Mouse (Mus musculus) heart, adult 11 months (tissue): ENCODE results near the gene Hemgn.

Experiments
- DNase-seq: peaks from one replicate; pipeline ENCODE4 v3.0.0; 2022

Hemgn gene

DNA sequence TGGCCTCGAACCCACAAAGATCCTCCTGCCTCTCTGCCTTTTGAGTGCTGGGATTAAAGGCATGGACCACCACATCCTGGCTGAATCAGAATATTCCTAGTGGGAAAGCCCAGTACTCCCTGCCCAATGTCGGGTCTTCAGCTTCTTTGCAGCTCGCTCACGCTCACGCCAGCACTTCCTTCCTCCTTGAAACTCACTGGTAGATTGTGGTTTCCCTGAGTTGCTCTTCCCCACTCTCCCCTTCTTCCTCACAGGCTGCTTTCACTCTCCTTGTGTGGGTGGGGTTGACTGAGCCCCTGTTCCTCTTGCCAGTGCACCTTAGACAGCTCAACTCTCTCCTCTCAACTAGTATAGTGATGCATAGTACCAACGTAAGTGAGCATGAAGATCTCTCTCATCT is 1.8 kb downstream of the Hemgn start:
- DNase-seq = peak; percentile 94

- DNase-seq = no peak
These were observed 2.6 kb downstream of the Hemgn start for GRCm38 (mm10) chr4:46410677-46411076.

- DNase-seq = peak; percentile 71
These were observed 6.2 kb downstream of the Hemgn start for GRCm38 (mm10) chr4:46406966-46407703.

- peak; percentile 83 for DNase-seq
These were observed 9.1 kb downstream of the Hemgn start for GRCm38 (mm10) chr4:46404042-46404795.

- no peak for DNase-seq
These were observed 14.5 kb downstream of the Hemgn start for GRCm38 (mm10) chr4:46398839-46399238.

DNA sequence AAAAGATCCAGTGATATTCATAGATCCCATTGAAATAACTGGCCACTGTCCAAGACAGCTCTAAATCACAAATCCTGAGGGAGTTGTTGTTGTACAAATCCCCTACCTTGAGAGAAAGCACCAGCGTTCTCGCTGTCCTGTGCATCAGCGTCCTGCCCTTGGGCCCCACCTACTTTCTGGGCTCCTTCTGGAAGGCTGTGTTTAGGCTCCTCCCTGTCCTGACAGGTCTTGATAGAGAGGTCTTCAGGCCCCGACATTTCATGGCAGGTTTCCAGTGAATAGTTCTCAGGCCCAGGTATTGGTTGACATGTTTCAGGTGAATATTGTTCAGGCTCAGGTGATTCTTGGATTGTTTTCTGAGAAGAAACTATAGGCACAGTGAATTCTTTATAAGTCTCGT is 17.6 kb downstream of the Hemgn start:
- no peak for DNase-seq

DNA sequence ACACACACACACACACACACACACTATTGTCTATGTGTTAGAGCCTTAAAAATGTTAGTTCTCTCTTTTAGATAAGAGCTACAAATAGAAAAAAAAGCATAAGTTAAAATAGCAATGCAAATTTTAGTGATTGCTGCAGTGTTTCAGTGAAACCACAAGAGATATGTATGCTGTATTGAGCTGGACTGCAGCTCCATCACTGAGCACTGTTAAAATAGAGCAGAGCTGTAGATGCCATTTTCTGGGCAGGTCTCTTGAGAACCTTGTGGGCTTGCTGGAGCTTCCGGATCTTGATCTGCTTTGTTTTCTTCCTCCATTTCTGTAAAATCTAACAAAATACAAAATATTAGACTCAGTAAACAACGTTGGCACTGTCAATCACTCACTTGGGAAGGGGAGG is 18.9 kb downstream of the Hemgn start:
- DNase-seq = no peak

DNA sequence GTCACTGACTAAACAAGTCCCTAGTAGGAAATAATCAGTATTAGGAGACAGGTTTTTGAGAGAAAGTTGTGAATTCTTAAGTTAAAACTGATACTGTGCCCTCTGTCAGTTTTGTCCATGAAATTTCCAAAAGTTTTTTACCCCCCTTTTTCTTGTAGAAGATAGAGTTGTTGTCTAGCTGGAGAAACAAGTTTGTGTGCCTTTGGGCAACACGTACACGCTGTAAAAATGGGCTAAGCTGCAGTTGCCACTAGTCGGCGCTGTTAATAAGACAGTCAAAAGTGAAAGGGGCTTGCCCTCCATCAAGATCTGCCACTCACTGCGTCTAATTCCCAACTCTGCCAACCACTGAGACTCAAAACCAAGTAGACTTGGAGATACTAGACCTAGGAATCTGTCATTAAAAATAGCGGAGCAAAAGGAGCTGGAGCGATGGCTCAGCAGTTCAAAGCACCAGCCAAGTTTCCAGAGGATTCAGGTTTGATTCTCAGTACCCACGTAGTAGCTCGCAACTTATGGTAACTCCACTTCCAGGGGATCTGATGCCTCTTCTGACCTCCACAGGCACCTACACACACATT is 22.8 kb downstream of the Hemgn start:
- DNase-seq = peak; percentile 94

- DNase-seq = no peak
These were observed 23.5 kb downstream of the Hemgn start for GRCm38 (mm10) chr4:46389612-46390341.

DNA sequence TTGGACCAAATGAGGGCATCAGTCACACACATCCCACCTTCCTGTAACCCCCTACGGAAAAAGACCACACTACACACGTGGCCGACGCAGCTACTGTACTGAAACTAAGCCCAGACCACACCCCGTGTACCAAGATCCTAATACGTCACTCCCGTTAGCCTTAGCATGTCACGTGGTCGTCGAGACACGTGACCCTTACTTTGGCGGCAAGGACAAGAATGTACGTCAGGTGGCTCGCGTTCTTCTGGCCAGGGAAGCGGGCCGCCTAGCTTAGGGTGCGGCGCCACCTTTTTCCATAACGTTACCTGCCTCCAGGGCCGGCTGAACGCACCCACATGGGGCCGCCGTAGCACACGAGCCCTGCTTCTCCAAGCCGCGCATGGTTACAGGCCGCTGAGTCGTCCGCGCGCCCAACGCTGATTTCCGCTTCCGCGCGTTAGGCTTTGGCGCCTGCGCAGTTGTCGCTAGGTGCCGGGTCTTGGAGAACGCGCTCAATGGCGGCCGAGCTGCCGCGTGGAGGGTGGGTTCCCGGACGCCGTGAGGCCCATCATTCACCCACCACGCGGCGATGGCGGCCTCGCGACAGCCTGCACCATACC is 24.2 kb downstream of the Hemgn start, which contains the start of gene Trmo:
Gene Trmo (minus strand): TSS at position 425 of the 599 bp plus-strand sequence.
- DNase-seq = peak; percentile 99

- DNase-seq = no peak
These were observed 24.8 kb downstream of the Hemgn start for GRCm38 (mm10) chr4:46388556-46388955.

- peak; percentile 98 for DNase-seq
These were observed 38.4 kb downstream of the Hemgn start for GRCm38 (mm10) chr4:46374869-46375368.

DNA sequence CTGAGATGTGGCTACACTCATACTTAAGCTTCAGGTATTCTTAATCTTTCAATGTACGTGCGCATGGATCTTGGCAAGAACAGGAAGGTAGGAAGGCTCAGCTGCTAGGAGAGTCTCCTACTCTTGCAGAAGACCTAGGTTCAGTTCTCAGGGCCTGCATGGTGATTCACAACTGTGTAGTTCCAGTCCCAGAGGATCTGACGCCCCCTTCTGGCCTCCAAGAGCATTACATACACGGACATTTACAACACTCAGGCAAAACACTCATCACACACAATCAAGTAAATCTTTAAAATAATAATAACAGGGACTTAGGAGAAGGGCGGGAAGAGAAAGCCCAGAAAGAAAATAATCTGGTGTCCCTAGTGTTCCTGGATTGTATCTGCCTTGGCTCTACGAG is 38.9 kb downstream of the Hemgn start:
- no peak for DNase-seq

- DNase-seq = peak; percentile 97
These were observed 42.3 kb downstream of the Hemgn start for GRCm38 (mm10) chr4:46371030-46371429.

DNA sequence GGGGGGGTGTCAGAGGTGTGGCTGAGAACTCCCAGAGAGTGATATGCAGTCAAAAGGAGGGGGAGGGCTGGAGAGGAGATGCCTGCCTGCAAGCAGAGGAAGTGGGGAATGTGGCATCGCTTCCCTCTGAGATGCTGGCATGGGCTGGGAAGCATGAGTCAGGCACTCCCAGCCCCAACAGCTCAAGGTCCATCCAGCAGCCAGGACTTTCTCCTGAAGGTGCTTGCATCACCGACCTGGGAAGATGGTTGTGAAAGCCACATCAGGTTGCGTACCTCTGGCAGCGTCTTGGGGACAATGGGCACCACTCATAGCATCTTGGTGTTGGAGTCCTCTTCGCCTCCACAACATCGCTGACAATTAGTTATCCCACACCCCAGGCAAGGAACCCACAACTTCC is 42.9 kb downstream of the Hemgn start:
- DNase-seq = no peak

GRCm38 (mm10) chr4:46369070-46369469 is 44.2 kb downstream of the Hemgn start:
- no peak for DNase-seq

DNA sequence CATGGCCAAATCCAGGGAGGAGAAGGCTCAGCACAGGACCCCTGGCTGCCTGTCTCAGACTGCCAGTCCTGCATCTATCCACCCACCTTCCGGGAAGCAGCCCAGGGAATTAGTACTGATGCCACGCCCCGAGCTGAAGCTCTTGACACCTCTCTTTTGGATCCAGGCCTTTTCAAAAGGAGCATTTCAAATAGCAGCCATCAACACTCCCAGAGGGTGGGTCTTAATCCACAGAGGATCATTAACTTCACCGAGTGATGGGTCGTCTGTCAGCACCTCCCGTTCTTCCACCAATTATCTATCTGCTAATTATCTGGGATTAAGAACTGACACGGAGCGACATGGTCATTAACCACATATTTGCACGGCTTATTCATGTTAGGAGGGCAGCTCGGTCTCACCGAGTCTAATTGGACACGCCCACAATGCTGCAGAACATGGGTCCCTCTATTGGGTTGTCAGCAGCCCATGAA is 45.8 kb downstream of the Hemgn start:
- DNase-seq = no peak

GRCm38 (mm10) chr4:46364360-46364759 is 48.9 kb downstream of the Hemgn start:
- no peak for DNase-seq

- DNase-seq = no peak
These were observed 52.0 kb downstream of the Hemgn start for GRCm38 (mm10) chr4:46361258-46361657.

- no peak for DNase-seq
These were observed 53.6 kb downstream of the Hemgn start for GRCm38 (mm10) chr4:46359539-46360253.

DNA sequence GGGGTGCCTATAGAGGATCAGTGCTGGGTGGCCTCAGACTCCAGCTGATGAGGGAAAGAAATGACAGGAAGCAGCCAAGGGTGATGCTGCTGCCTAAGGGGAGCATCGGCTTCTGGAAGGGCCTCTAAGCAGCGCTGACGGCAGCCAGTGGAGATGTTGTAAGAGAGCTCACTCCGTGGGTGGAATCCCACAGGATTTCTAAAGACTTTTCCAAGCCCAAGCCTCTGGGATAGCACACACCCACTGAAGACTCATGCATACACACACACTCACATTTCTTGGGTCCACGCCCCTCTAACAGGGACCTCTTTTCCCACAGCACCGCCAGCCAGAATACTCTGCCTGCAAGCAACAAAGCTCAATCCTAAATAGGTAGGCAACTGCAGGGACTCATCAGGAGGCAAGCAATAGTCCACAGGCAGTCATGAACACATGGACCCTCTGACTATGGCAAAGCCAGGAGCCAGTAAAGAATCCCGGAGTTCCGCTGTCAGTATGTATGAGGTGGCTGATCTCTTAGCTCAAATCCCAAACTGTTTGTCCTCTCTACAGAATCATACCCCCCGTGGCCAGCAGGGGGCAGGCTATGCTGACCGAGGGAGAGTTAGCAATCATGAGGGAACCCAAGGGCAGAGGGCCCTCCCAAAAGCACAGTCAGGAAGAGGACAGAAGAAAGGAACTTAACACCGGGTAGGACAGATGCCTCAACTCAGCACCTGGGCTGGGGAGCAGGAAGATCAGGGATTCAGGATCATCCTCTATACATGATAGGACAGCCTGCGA is 56.8 kb downstream of the Hemgn start:
- DNase-seq = peak; percentile 94
